Mouse (Mus musculus): ENCODE results near the gene Gltp. TPM values are rescaled to one million over a fixed set of nuclear protein-coding genes. Genes with fewer than 3 reads are reported as not detected.

Gene Gltp
- polyA plus RNA-seq, 1 experiment from 2014 or later: 81.9 TPM

GRCm38 (mm10) chr5:114709357-114709756 lies 18.6 kb upstream of the Gltp start:
- Histone ChIP-seq H3K4me3 (ENCODE audit: low read depth, low read length) (no peak overlapping the region), H3K9me3 (ENCODE audit: control insufficient read depth, low read length) (no peaks in the 10 kb centered on the region), H3K27ac (ENCODE audit: low read depth, low read length) (no peak overlapping the region), H3K4me1 (replicated peaks; ENCODE audit: control insufficient read depth, insufficient read depth, low read length) (peaks cover 7% of the 10 kb centered on the region), H3K9ac (ENCODE audit: low read length) (no peak overlapping the region), H3K27me3 (ENCODE audit: control insufficient read depth, insufficient read depth, low read length) (no peaks in the 10 kb centered on the region), H3K36me3 (ENCODE audit: control insufficient read depth, insufficient read depth, low read length) (peaks cover 6% of the 10 kb centered on the region; the same call in 1 of the 2 replicates), H3K4me2 (ENCODE audit: low read depth, low read length, severe bottlenecking) (no peak overlapping the region)
- ATAC-seq (replicated peaks; ENCODE audit: low FRiP score): no peak
- 94% methylated on average over 21 of the region's 21 CpGs for WGBS
- DNase-seq (ENCODE audit: low spot score): no peak

DNA sequence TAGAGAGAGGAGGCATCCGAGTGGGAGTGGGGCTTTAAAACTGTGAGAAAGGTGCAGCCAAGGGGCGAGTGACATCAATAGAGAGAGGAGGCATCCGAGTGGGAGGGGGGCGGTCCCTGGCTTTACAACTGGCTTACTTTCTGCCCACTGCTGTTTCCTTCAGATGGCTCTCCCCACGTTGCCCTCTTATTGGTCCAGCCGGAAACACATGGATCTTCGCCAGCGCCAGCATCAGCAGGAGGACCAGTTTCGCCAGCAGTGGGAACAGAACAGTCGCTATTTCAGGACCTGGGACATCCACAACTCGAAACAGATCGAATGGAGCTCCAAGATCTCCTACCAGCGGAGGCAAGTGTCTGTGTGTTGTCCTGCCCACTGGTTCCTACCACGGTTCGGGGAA lies 17.7 kb upstream of the Gltp start:
- Histone ChIP-seq H3K9me3 (ENCODE audit: control insufficient read depth, low read length) (no peaks in the 10 kb centered on the region), H3K27ac (ENCODE audit: low read depth, low read length) (no peak overlapping the region), H3K36me3 (ENCODE audit: control insufficient read depth, insufficient read depth, low read length) (peaks cover 6% of the 10 kb centered on the region; the same call in 1 of the 2 replicates), H3K4me3 (ENCODE audit: low read depth, low read length) (peak overlapping the region; percentile 81), H3K9ac (ENCODE audit: low read length) (peak overlapping the region; percentile 78), H3K4me1 (replicated peaks; ENCODE audit: control insufficient read depth, insufficient read depth, low read length) (peaks cover 7% of the 10 kb centered on the region), H3K27me3 (ENCODE audit: control insufficient read depth, insufficient read depth, low read length) (no peaks in the 10 kb centered on the region), H3K4me2 (ENCODE audit: low read depth, low read length, severe bottlenecking) (peak overlapping the region; percentile 83)
- DNase-seq (ENCODE audit: low spot score): no peak
- WGBS: 54% methylated on average over 15 of the region's 15 CpGs
- ATAC-seq (replicated peaks; ENCODE audit: low FRiP score): no peak

DNA sequence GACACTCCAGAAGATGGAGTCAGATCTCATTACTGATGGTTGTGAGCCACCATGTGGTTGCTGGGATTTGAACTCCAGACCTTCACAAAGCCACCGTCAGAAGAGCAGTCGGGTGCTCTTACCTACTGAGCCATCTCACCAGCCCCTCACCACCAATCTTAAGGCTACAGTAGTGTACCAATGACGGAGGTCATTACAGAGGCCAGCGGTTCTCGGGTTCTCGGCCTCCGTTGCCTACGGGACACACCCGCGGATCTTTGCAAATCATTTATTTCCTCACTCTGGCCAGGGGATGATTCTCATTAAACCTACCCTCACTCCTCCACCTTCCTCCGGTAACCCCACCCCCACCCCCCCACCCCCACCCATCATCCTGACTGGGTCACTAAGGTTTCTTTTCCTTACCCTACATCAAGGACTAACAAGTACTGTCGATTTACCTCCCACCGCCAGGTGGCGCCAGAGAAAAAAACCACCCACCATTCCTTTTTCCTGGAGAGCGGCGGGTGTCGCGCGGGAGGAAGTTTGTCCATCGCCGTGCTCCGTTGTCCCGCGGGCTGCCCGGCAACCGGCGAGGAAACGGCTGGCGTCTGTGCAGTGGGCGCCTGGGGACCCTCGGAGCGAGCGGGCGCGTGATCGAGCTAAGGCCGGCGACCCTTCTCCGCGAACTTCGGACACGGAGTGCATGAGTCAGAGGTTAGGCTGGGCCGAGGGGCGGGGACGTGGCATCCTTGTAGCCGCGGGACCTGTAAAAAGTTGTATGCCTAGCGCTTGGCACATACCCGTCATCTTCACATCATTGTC lies 16.7 kb upstream of the Gltp start, which contains the start of gene Tchp:
Gene Tchp, plus strand, starts transcription at position 496 of the 804 bp plus-strand sequence.
- Histone ChIP-seq H3K4me1 (replicated peaks; ENCODE audit: control insufficient read depth, insufficient read depth, low read length) (peaks cover 7% of the 10 kb centered on the region), H3K27ac (ENCODE audit: low read depth, low read length) (no peak within 1 kb of the TSS), H3K4me2 (ENCODE audit: low read depth, low read length, severe bottlenecking) (peak within 1 kb of the TSS; percentile 83), H3K4me3 (ENCODE audit: low read depth, low read length) (peak within 1 kb of the TSS; percentile 81), H3K9me3 (ENCODE audit: control insufficient read depth, low read length) (no peaks in the 10 kb centered on the region), H3K36me3 (ENCODE audit: control insufficient read depth, insufficient read depth, low read length) (peaks cover 6% of the 10 kb centered on the region; the same call in 1 of the 2 replicates), H3K27me3 (ENCODE audit: control insufficient read depth, insufficient read depth, low read length) (no peaks in the 10 kb centered on the region), H3K9ac (ENCODE audit: low read length) (peak within 1 kb of the TSS; percentile 78)
- peak; percentile 75 for ATAC-seq (replicated peaks; ENCODE audit: low FRiP score)
- peak; percentile 98 for DNase-seq (ENCODE audit: low spot score)
- 3% methylated on average over 47 of the region's 49 CpGs for WGBS

DNA sequence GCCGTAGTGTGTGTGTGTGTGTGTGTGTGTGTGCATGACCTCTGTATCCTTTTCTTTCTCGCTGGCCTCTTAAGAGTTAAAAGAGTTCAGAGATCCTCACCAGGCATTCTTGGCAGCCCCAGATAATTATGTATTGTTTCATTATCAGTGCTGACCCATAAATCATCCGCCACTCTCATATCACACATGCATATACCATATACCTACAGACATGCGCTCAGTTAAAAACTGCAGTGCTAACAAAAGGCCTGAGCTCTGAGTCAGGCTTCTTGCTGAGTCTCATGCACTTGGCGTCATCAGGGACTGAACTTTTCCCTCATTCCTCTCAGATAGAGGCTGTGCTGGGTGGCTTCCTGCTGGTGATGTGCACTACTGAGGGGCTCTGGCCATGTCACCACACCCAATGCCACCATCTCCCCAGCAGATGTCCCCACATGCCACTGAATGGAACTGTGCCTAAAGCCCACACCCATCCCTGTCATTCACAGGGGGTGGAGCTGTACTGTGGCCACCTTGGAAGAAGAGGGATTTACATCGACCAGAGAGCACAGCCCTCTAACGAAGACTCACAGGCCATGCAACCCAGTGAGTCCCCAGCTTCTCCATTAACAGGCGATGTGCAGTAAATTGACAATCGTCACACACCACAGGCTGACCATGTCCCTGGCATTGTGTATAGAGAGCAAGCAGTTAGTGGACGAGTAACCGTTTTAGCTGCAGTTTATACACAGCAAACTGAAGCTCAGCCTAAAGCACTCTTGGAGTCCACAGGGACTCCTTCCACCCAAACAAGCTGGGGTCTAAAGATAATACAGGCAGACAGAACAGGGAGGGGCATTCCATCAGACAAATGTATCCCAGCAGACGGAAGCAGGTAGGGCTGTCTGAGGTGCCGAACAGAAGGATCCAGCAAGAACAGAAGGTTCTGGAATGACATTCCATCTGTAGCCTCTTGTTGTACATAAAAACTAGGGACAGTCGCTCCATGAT lies 11.9 kb upstream of the Gltp start:
- Histone ChIP-seq H3K36me3 (ENCODE audit: control insufficient read depth, insufficient read depth, low read length) (no peaks in the 10 kb centered on the region), H3K4me1 (replicated peaks; ENCODE audit: control insufficient read depth, insufficient read depth, low read length) (no peaks in the 10 kb centered on the region), H3K4me2 (ENCODE audit: low read depth, low read length, severe bottlenecking) (no peak overlapping the region), H3K4me3 (ENCODE audit: low read depth, low read length) (no peak overlapping the region), H3K27ac (ENCODE audit: low read depth, low read length) (no peak overlapping the region), H3K9ac (ENCODE audit: low read length) (no peak overlapping the region), H3K9me3 (ENCODE audit: control insufficient read depth, low read length) (no peaks in the 10 kb centered on the region), H3K27me3 (ENCODE audit: control insufficient read depth, insufficient read depth, low read length) (no peaks in the 10 kb centered on the region)
- WGBS: 63% methylated on average over 14 of the region's 14 CpGs
- no peak for ATAC-seq (replicated peaks; ENCODE audit: low FRiP score)
- peak; percentile 58 for DNase-seq (ENCODE audit: low spot score)

DNA sequence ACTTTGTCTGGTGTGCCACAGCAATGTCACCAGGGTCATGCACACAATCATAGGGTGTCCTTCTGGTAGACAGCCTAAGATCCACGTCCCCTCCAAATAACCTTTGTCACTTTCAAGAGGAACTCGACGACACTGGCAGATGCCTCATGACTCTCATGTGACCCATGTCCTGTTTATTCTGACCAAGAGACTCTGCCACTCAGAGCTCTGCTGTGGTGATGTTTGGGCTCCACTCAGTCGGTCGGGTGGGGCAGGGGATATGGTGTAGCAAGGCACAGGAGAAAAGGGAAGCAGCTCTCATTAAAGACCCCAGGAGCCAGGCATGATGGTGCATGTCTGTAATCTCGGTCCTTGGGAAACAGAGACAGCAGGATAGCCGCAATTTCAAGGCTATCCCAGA lies 8.2 kb upstream of the Gltp start:
- no peaks in the 10 kb centered on the region for H3K4me1 ChIP-seq (replicated peaks; ENCODE audit: control insufficient read depth, insufficient read depth, low read length)
- DNase-seq (ENCODE audit: low spot score): no peak
- 74% methylated on average over 7 of the region's 7 CpGs for WGBS
- H3K9ac ChIP-seq (ENCODE audit: low read length): no peak overlapping the region
- no peaks in the 10 kb centered on the region for H3K36me3 ChIP-seq (ENCODE audit: control insufficient read depth, insufficient read depth, low read length)
- H3K27me3 ChIP-seq (ENCODE audit: control insufficient read depth, insufficient read depth, low read length): no peaks in the 10 kb centered on the region
- no peak overlapping the region for H3K4me3 ChIP-seq (ENCODE audit: low read depth, low read length)
- H3K4me2 ChIP-seq (ENCODE audit: low read depth, low read length, severe bottlenecking): no peak overlapping the region
- no peak overlapping the region for H3K27ac ChIP-seq (ENCODE audit: low read depth, low read length)
- H3K9me3 ChIP-seq (ENCODE audit: control insufficient read depth, low read length): no peaks in the 10 kb centered on the region
- no peak for ATAC-seq (replicated peaks; ENCODE audit: low FRiP score)

- H3K9ac ChIP-seq (ENCODE audit: low read length): no peak overlapping the region
- no peak overlapping the region for H3K27ac ChIP-seq (ENCODE audit: low read depth, low read length)
- no peak overlapping the region for H3K4me2 ChIP-seq (ENCODE audit: low read depth, low read length, severe bottlenecking)
- no peaks in the 10 kb centered on the region for H3K9me3 ChIP-seq (ENCODE audit: control insufficient read depth, low read length)
- WGBS: 90% methylated on average over 19 of the region's 19 CpGs
- no peaks in the 10 kb centered on the region for H3K27me3 ChIP-seq (ENCODE audit: control insufficient read depth, insufficient read depth, low read length)
- no peak overlapping the region for H3K4me3 ChIP-seq (ENCODE audit: low read depth, low read length)
- DNase-seq (ENCODE audit: low spot score): no peak
- H3K36me3 ChIP-seq (ENCODE audit: control insufficient read depth, insufficient read depth, low read length): no peaks in the 10 kb centered on the region
- ATAC-seq (replicated peaks; ENCODE audit: low FRiP score): no peak
- no peaks in the 10 kb centered on the region for H3K4me1 ChIP-seq (replicated peaks; ENCODE audit: control insufficient read depth, insufficient read depth, low read length)
Observed at GRCm38 (mm10) chr5:114698044-114698746, 7.4 kb upstream of the Gltp start.

DNA sequence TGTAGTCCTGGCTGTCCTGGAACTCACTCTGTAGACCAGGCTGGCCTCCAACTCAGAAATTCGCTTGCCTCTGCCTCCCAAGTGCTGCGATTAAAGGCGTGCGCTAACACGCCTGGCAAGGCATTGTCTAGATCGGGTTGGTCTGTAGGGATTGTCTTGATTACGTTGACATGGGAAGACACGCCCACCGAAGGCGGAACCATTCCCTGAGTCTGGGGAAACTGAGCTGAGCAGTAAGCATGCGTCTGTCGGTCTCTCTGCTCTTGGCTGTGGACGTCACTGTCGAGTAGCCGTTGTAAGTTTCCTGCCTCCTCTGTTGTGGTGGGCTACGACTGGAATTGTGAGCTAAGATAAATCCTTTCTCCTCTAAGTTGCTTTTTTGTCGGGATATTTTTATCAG lies 6.2 kb upstream of the Gltp start:
- Histone ChIP-seq H3K9me3 (ENCODE audit: control insufficient read depth, low read length) (no peaks in the 10 kb centered on the region), H3K4me1 (replicated peaks; ENCODE audit: control insufficient read depth, insufficient read depth, low read length) (no peaks in the 10 kb centered on the region)

DNA sequence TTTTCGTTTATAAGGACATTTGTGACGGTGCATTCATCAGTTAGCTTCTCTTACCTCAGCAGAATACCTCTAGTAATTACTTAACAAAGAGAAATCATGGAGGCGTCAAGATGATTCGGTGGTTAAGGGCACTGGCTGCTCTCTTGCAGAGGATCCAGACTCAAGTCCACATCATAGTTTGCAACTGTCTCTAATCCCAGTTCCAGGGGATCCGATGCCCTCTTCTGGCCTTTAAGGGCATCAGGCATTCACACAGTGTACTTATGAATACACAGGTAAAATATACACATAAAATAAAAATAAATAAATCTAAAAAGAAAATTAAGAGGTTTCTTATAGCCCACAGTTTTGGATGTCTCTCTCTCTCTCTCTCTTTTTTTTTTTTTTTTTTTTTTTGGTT lies 5.0 kb upstream of the Gltp start:
- H3K4me3 ChIP-seq (ENCODE audit: low read depth, low read length): no peak overlapping the region
- DNase-seq (ENCODE audit: low spot score) (no peak), ATAC-seq (replicated peaks; ENCODE audit: low FRiP score) (no peak)
- H3K27ac ChIP-seq (ENCODE audit: low read depth, low read length): no peak overlapping the region
- no peak overlapping the region for H3K9ac ChIP-seq (ENCODE audit: low read length)
- no peaks in the 10 kb centered on the region for H3K27me3 ChIP-seq (ENCODE audit: control insufficient read depth, insufficient read depth, low read length)
- H3K36me3 ChIP-seq (ENCODE audit: control insufficient read depth, insufficient read depth, low read length): no peaks in the 10 kb centered on the region
- H3K4me2 ChIP-seq (ENCODE audit: low read depth, low read length, severe bottlenecking): no peak overlapping the region
- 69% methylated on average over 5 of the region's 5 CpGs for WGBS
- H3K4me1 ChIP-seq (replicated peaks; ENCODE audit: control insufficient read depth, insufficient read depth, low read length): no peaks in the 10 kb centered on the region
- H3K9me3 ChIP-seq (ENCODE audit: control insufficient read depth, low read length): no peaks in the 10 kb centered on the region

More for the DNA sequence above, 6.2 kb upstream of the Gltp start:
- Histone ChIP-seq H3K36me3 (ENCODE audit: control insufficient read depth, insufficient read depth, low read length) (no peaks in the 10 kb centered on the region), H3K27me3 (ENCODE audit: control insufficient read depth, insufficient read depth, low read length) (no peaks in the 10 kb centered on the region), H3K27ac (ENCODE audit: low read depth, low read length) (no peak overlapping the region), H3K9ac (ENCODE audit: low read length) (no peak overlapping the region), H3K4me3 (ENCODE audit: low read depth, low read length) (no peak overlapping the region), H3K4me2 (ENCODE audit: low read depth, low read length, severe bottlenecking) (no peak overlapping the region)
- 84% methylated on average over 17 of the region's 17 CpGs for WGBS
- no peak for ATAC-seq (replicated peaks; ENCODE audit: low FRiP score)
- DNase-seq (ENCODE audit: low spot score): no peak
